Mouse (Mus musculus) thymus, adult 18-20 months (tissue): Measurements from ENCODE around the gene Prkaca.
A peak's percentile ranks its signal among the peaks of the same experiment; 100 is the strongest.
"Not testable (repeated sequence)": the region's sequence is repeated elsewhere in the genome, so short reads cannot be mapped to it uniquely, and the experiment has no call there.

Experiments
- DNase-seq, 2 experiments: peaks; one replicate each; pipeline ENCODE4 v3.0.0; 2022; ENCODE audit warnings: mixed read lengths in 2 of 2

Gene Prkaca

DNA sequence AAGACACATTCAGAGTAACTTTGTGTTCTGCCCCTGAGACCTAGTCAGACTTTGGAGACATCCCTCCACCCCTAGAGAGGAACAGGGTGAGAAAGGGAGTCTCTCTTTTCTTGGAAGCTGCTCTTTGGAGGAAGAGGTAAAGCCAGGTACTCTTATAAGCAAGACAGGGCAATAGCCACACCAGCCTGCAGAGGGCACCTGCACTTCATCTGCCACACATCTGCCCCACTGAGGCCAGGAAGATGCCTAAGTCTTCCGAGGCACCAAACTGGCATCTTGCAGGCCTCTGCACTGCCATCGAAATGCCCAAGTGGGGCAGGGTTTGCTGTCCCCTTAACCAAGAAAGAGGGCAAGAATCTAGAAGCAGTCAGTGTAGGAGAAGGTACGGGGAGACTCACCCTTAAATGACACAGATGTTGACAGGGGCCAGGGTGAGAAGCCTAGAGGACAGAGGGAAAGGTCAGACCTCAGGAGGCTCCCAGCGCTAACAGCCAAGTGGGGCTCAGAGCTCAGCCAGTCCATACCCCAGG lies 3.4 kb downstream of the Prkaca start:
- no peak for DNase-seq

DNA sequence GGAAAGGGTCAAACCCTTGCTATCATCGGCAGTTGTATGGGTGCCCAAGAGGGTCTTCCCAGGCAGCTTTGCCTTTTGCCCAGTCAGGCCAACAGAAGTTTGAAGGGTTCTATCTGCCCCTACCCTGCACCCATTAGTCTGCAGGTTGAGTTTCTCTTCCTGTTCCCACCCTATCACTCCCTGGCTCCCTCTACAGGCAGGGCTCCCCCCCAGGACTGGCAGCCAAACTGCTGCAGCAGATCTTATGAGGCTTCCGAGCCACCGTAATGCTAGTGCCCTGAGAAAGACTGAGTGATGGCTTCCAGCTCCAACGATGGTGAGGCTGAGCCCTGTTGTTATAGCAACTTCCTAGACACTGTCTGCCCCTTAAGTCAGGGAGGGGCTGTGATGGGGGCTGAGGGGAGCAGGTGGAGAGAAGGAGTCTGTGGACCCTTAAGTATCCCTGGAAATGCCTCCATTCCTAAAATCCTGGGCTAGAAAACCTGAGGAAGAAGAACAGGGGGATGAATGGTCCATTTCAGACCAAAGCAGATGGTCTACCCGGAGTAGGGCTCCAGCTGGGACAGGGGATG lies 4.1 kb downstream of the Prkaca start:
- DNase-seq: no peak

DNA sequence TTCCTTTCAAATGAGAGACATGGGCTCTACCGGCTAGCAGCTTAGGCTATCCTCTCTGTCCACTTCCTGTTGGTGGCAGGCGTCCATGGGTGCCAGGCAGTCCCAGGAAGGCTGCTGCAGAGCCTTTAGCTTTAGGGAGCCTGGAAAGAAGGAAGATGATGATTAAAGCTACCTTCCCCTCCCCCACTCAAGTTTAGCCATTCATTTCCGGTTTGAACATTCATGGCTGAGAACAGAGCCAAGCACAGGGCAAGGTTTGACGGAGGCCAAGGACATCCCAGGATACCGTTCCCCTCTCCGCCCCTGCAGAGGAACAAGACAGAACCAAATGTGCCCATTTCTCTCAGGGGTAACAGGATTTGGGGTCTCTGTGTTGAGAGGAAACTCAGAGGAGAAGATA lies 4.9 kb downstream of the Prkaca start:
- no peak for DNase-seq

DNA sequence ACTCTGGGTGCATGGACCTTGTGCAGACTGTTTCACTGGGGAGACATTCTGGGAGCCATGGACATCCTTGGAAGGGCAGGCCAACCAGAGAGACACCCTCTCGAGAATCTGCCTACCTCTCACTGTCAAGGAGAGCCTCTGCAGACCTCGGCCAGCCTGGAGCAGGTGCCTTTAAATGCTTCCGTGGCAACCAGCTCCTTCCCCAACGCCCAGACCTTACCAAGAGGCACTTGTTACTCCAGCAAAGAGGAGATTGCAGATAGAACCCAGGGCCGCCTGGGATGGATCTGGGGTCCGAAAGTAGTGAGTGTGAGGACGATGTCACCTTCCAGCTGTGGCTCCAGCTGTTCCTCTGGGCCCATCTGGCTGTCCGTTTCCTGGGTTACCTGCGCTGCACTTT lies 5.4 kb downstream of the Prkaca start:
- no peak for DNase-seq

DNA sequence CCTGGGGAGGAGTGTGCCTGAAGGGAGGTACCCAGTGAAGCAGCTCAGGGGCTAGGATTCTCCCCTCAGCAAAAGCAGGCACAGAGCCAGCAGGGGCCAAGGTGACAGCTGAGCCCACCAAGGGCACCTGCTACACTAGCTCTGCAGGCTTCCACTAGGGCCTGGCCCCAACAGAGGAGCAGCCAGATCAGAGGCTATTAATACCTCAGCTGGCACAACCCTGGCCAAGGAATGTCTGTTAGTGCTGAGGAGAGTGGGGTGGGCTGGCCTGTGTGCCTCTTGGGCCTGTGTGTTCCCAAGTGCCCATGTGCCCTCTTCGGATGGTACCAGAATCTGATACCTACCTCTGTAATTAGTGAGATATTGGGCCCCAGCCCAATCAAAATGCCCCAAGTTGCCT lies 7.5 kb downstream of the Prkaca start:
- no peak for DNase-seq

DNA sequence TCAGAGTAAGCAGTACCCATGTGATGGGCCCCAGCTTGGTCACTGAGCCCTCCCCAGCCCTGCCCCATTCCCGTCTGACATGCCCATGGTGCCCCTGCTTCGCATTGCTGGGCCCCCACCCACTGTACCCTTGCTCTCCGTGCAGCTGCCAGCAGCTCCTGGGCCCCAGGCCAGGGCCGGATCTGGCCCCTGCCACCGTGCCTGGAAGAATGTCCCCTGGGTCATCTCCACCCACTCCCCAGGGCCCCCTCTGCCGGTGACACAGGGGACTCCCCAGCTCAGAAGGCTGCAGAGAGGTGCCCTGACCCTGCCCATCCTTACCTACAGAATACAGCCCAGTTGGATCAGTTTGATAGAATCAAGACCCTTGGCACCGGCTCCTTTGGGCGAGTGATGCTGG lies 8.1 kb downstream of the Prkaca start:
- DNase-seq: no peak

DNA sequence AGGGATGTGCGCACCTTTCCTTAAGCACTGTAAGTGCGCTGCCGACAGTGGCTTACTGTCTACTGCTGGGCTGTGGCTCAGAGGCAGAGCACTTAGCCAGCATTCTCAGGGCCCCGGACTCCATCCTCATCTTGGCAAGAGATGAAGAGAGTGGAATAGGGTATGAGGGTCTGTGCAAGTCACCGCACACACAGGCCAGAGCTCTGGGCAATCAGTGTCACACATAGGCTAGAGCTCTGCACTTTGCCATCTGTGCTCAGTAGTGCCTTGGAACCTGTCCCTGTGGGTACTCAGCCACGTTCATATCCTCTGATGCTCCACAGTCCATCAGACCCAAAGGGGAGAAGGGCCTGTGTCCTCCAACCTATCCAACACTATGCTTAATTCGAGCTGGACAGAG lies 8.7 kb downstream of the Prkaca start:
- no peak for DNase-seq

DNA sequence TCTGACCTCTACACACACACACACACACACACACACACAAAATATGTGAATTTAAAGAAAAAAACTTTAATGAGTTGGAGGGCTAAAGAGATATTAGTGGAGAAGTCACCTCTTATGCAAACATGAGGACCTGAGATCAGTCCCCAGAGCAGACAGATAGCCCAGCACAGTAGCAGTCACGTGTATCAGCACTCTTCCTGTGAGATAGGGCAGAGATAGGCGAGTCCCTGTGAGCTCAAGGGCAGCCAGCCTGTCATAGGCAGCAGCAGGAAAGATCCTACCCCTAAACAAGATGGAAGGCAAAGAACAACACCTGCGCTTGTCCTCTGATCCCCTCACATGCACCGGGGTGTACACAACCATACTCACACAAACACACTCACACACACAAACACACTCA lies 9.7 kb downstream of the Prkaca start:
- DNase-seq: no peak

DNA sequence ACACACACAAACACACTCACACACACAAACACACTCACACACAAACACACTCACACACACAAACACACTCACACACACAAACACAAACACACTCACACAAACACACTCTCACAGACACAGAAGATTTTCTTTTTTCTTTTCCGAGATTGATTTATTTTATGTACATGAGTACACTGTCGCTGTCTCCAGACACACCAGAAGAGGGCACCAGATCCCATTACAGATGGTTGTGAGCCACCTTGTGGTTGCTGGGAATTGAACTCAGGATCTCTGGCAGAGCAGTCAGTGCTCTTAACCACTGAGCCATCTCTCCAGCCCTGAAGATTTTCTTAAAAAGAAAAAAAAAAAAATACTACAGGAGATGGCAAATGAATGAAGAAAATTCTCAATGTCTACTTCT lies 10.4 kb downstream of the Prkaca start:
- not testable (repeated sequence) for DNase-seq

DNA sequence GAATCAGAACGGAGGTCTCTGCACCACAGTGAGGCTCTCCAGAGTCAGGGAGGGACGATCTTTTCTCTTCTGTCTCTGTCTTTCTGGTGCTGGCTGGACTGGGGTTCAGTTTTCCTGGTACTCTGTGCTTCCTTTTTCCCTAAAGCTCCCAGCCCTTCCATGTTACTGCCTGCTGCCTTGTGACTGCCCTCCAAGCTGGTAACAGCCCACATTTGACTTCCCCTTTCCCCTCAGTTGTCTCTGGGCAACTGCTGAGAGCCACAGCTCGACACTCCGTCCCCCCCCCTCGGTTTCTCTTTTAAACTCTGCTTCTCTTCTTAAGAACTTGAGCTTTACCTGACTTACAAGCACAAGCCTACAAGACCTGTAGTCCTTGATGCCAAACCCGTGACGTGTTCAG lies 16.4 kb downstream of the Prkaca start:
- DNase-seq: no peak

DNA sequence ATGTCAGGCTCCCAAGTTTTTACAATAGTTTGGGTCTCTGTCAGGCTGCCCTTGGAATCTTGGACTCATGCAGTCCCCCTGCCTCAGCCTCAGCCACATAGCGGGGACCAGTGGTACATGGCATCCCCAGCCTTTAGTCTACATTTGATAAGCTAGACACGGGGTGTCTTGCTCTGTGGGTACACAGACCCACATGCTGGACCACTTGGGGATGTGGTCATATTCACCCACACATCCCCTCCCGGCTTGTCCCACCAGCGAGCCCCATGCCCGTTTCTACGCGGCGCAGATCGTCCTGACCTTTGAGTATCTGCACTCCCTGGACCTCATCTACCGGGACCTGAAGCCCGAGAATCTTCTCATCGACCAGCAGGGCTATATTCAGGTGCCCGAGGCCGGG lies 17.4 kb downstream of the Prkaca start:
- DNase-seq: no peak

DNA sequence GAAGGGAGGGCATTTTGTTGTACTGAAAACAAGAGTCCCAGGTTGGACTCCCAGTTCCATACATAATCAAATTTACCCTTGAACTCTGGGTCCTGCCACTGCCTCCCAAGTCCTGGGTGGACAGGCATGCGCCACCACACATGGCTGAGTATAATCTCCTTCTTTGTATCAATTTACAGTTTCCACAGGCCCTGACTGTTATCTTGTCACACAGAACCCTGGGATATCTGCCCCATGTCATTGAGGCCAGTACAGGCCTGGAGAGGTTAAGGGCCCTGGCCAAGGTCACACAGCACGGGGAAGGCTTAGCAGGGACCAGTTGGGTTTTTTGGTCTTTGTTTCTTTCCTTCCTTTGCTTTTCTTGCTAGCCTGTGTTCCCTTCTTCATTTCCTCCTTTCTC lies 19.7 kb downstream of the Prkaca start:
- DNase-seq: no peak

DNA sequence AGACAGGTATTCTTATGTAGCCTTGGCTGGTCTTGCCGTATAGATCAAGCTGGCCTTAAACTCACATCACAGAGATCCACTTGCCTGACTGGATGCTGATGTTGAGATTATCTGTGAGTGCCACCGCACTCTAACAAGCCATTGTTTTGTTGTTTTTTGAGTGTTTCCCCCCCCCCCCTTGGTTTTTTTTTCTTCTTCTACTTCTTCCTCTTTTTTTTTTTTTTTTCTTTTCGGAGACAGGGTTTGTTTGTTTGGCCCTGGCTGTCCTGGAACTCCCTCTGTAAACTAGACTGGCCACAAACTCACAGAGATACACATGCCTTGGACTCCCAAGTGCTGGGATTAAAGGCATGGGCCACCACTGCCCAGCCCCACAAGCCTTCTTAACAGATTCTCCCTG lies 21.2 kb downstream of the Prkaca start:
- no peak for DNase-seq

DNA sequence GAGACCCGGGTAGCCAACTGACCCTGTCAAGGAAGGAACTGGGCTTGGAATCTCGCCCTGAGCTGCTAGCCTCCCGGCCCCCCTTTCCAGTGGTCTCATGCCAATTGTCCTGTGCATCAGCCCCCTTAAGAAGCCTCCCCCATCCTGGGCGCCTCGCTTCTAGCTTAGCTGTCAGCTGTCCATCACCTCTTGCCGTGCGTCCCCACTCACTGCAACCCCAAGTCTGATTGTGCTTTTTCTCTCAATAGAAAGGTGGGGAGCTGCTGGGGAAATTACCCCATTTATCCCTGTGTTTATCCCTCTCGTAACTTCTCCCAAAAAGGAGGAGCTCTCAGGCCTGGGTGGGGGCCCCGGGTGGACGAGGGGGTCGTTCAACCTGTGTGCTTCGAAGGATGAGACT lies 23.2 kb downstream of the Prkaca start:
- DNase-seq: no peak

DNA sequence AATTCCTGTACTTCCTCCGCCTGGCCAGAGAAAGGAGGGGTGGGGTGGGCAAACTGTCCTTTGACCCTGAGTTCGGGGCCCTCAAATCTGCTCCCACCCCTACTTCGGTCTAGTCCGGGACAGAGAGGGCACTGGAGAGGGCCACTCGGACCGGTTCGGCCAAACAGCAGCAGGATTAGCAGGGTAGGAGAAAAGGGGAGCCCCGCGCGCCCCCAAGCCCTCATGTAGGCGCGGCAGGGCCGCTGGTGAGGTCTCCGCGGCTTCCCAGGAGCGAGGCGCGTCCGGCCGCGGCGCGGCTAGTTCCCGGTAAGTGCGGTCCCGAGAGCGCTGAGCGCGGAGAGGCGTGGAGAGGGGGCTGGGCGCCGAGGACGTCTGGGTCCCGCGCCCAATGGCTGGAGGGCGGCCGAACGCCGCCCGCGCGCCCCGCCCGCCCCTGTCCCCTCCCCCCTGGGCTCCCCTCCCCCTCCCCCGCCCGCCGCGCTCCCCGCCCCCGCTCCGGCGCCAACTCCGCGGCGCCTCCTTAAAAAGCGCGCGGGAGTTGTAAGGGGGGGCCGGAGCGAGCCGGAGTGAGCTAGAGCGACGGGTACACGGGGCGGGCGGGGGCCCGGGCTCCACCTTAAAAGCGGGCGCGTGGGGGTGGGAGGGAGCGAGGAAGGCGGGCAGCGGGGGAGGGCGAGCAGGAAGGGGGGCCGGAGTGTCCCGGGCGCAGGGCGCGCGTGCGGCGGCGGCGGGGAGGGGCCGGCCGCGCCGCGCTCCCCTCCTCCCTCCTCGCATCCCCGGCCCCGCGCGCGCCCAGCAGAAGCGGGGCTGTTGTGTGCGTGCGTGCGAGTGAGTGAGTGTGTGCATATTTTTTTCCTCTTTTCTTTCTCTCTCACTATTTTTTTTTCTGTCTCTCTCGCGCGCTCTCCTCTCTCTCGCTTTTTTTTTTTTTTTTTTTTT lies 24.0 kb downstream of the Prkaca start:
- DNase-seq: peak; percentile 67 to 69

DNA sequence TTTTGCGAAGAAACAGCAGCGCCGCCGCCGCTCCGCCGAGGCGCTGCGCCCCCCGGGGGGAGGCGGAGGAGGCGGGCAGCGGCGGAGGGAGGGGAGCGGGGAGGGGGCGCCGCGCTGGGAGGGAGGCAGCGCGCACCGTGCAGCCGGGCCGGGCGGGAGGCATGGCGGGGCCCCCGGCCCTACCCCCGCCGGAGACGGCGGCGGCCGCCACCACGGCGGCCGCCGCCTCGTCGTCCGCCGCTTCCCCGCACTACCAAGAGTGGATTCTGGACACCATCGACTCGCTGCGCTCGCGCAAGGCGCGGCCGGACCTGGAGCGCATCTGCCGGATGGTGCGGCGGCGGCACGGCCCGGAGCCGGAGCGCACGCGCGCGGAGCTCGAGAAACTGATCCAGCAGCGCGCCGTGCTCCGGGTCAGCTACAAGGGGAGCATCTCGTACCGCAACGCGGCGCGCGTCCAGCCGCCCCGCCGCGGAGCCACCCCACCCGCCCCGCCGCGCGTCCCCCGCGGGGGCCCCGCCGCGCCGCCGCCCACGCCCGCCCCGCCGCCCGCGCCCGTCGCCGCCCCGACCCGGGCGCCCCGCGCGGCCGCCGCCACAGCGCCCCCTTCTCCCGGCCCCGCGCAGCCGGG lies 24.8 kb downstream of the Prkaca start, which contains the start of gene Samd1:
Gene Samd1 (plus strand): TSS at position 162 of the 631 bp plus-strand sequence.
- peak; percentile 37 to 40 for DNase-seq

DNA sequence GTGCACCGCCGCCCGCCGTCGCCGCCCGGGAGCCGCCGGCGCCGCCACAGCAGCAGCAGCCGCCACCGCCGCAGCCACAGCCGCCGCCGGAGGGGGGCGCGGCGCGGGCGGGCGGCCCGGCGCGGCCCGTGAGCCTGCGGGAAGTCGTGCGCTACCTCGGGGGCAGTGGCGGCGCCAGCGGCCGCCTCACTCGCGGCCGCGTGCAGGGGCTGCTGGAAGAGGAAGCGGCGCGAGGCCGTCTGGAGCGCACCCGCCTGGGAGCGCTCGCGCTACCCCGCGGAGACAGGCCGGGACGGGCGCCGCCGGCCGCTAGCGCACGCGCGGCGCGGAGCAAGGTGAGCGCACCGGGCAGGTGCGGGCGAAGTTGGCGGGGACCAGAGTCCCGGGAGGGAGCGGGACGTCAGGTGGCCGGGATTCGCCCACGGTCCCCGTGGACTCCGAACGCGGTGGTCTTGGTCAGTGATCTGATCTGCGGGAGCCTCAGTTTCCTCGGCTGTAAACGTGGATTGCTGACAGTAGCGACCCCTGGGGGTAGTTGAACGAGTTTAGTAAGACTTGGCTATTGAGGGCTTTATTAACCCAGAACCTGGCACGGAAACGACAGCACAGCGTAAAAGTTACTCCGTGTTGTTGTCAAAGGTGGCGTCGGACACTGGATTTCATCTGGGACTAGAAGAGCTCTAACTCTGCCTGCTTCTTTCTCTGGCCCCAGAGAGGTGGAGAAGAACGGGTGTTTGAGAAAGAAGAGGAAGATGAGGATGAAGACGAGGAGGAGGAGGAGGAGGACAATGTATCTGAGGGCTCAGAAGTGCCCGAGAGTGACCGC lies 25.7 kb downstream of the Prkaca start:
- peak; percentile 37 to 63 for DNase-seq

DNA sequence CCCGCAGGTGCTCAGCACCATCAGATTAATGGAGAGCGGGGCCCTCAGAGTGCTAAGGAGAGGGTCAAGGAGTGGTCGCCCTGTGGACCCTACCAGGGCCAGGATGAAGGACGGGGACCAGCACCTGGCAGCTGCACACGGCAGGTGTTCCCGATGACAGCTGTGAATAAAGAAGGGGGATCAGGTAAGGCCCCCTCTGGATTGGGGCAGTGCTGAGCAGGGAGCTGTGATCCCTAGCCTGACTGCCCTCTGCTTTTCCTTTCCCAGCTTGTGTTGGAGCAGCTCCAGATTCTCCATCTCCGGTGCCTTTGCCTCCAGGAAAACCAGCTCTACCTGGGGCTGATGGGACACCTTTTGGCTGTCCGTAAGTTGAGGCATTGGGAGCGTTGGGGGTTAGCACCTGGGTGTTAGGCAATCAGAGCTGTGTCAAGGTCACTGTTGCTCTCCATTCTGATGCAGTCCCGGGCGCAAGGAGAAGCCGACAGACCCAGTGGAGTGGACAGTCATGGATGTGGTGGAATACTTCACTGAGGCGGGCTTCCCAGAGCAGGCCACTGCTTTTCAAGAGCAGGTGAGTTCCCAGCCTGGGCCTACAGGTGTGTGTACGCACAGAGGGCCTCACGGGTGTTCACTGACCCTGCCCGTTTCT lies 26.4 kb downstream of the Prkaca start:
- DNase-seq: no peak

DNA sequence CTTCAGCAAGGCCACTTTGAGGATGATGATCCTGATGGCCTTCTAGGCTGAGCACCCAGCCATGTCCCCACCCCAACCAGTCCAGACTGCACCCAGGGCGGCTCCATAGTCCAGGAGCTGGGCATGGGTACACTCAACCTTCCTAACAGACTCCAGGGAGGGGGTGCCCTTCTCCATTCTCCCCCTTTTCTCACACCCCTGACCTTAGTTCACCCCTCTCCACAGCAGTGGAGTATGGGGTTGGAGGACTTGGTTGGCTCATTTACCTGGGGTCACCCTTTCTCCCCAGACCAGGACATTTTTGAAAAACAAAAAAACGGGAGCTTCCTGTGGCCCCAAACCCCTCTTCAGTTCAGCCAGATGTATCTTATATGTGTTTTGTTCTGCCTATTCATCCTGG lies 27.0 kb downstream of the Prkaca start:
- no peak for DNase-seq

DNA sequence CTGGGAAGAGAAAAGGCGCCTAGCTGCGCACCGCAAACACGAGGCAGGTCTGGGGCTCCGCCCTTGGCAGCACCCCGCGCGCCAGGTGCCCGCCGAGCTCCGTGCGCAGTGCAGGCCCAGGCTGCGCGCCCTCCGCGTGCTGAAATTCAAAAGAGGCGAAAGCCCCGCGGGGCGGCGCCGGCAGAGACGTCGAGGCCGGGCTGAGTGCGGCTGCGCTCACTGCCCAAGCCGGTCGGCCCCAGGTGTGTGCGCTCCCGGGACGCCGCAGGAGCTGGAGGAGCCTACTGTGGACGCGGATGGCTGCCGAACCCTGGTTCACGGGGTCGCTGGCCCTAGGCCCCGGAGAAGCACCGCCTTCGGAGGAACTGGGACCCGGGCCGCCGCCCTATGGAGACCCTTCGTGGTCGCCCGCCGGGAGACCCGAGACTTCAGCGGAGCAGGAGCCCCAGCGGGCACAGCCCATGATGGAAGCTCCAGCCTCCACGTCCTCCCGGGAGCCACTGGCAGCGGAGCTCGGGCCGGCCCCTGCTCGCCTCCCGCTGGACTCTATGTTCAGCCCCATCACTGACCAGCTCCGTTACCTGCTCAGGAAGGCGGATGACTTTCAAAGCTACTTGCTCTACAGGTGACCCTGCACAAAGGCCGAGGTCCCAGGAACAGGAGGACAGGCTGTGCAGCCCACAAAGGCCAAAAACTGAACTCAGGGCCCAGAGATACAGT lies 28.6 kb downstream of the Prkaca start, which contains the start of gene 1700067K01Rik:
Gene 1700067K01Rik (plus strand): TSS at position 222 of the 720 bp plus-strand sequence.
- no peak for DNase-seq

DNA sequence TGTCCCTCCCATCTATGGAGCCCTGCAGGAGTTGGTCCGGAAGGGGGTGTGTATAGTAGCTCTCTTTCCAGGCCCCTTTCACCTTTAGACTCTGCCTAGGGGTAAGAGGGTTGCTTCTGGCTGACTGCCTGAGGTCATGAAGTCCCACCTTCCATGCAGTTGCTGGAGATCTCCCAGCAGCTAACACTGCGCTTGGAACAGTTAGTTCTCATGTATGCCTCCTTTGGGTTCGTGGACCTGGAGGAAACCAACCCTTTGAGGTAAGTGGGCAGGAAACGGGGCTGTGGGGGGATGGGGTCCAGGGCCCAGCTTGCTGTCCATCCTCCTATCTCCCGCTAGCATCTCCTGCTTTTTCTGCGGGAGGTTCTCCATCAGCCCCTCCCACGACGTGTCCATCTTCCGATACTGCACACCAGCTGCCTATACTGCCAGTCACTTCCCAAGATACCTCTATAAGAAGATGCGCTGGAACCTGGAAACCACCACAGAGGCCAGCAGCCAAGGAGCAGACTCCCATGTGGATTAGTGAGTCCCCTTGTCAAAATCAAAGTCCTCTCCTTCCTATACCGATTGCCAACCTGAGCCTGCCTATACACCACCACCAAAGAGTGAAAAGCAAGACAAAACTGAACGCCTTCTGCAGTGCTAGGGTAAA lies 30.3 kb downstream of the Prkaca start:
- no peak for DNase-seq
